Mouse (Mus musculus) spleen, adult 2 months (tissue): ENCODE measurements around the gene Wdr63.

Experiments
- CTCF ChIP-seq: fragments of 200-500 bp; IDR thresholded peaks from 2 replicates; pipeline ENCODE4 v1.5.1; 2011; ENCODE audit warnings: mild to moderate bottlenecking, inconsistent platforms; ENCODE audit not compliant: insufficient read depth, insufficient read length, insufficient replicate concordance; ENCODE audit errors: extremely low read depth
- POLR2A ChIP-seq: fragments of 200-500 bp; IDR thresholded peaks from 2 replicates; pipeline ENCODE4 v1.6.1; 2011; ENCODE audit warnings: low read depth, low read length, inconsistent platforms

- no peak for TF ChIP-seq CTCF
- no peak for TF ChIP-seq POLR2A
Measured at GRCm38 (mm10) chr3:146096986-146097385, 10.9 kb downstream of the Wdr63 start.
